Mouse (Mus musculus): ENCODE measurements around the gene Psph.
A peak's percentile ranks its signal among the peaks of the same experiment; 100 is the strongest.

Gene Psph

GRCm38 (mm10) chr5:129731021-129731420 is 56.2 kb downstream of the Psph start:
- no peak for DNase-seq (ENCODE audit: low spot score in 2 of 2)

GRCm38 (mm10) chr5:129730344-129730743 is 56.9 kb downstream of the Psph start:
- no peak for DNase-seq (ENCODE audit: low spot score in 2 of 2)

- DNase-seq (ENCODE audit: low spot score in 2 of 2), result no peak
Observed at GRCm38 (mm10) chr5:129729286-129729685, 58.0 kb downstream of the Psph start.

- no peak for DNase-seq (ENCODE audit: low spot score in 2 of 2)
Observed at GRCm38 (mm10) chr5:129726784-129727183, 60.5 kb downstream of the Psph start.

GRCm38 (mm10) chr5:129725774-129726392 is 61.4 kb downstream of the Psph start:
- no peak for DNase-seq (ENCODE audit: low spot score in 2 of 2)

GRCm38 (mm10) chr5:129724834-129725773 is 62.1 kb downstream of the Psph start, which contains the start of gene Nipsnap2:
Nipsnap2 (plus strand) TSS chr5:129725063.
- peak; percentile 87 to 92 for DNase-seq (ENCODE audit: low spot score in 2 of 2)

GRCm38 (mm10) chr5:129724268-129724667 is 63.0 kb downstream of the Psph start:
- DNase-seq (ENCODE audit: low spot score in 2 of 2), result no peak

GRCm38 (mm10) chr5:129720176-129720575 is 67.1 kb downstream of the Psph start:
- no peak for DNase-seq (ENCODE audit: low spot score in 2 of 2)

- no peak for DNase-seq (ENCODE audit: low spot score in 2 of 2)
Observed at GRCm38 (mm10) chr5:129717016-129717415, 70.2 kb downstream of the Psph start.
